Mouse (Mus musculus) heart, postnatal 0 days (tissue): ENCODE measurements around the gene Wdhd1. TPM values are rescaled to one million over a fixed set of nuclear protein-coding genes. Genes with fewer than 3 reads are reported as not detected.

Experiments
- ATAC-seq: fragments of 200-750 bp; cut with Nextera tagmentation; 2 replicates; pipeline ENCODE4 v1.8.0; 2017; ENCODE audit warnings: low read depth, moderate number of reproducible peaks, moderate library complexity; ENCODE audit not compliant: insufficient read depth
- DNase-seq: peaks from one replicate; pipeline ENCODE4 v3.0.0-alpha.2; 2016; ENCODE audit warnings: low spot score
- H3K27ac ChIP-seq: fragments of 300-500 bp; sonication (generic); 2 replicates; pipeline ENCODE4 v1.5.1; 2014; ENCODE audit warnings: low read depth, mild to moderate bottlenecking
- H3K27me3 ChIP-seq: fragments of 300-500 bp; sonication (generic); 2 replicates; pipeline ENCODE4 v1.6.1; 2014; ENCODE audit warnings: low read length, mixed read lengths; ENCODE audit not compliant: control insufficient read depth, insufficient read depth
- H3K36me3 ChIP-seq: fragments of 300-500 bp; sonication (generic); replicated peaks from 2 replicates; pipeline ENCODE4 v1.6.1; 2014; ENCODE audit warnings: low read length, mixed read lengths; ENCODE audit not compliant: control insufficient read depth, insufficient read depth
- H3K4me1 ChIP-seq: fragments of 300-500 bp; sonication (generic); 2 replicates; pipeline ENCODE4 v1.6.1; 2014; ENCODE audit warnings: antibody characterized with exemption; ENCODE audit not compliant: control insufficient read depth, insufficient read depth
- H3K4me2 ChIP-seq: fragments of 300-500 bp; sonication (generic); 2 replicates; pipeline ENCODE4 v1.6.1; 2014; ENCODE audit warnings: low read depth, mild to moderate bottlenecking, low read length, moderate library complexity
- H3K4me3 ChIP-seq: fragments of 300-500 bp; sonication (generic); 2 replicates; pipeline ENCODE4 v1.5.1; 2014; ENCODE audit warnings: low read depth, low read length
- H3K9ac ChIP-seq: fragments of 300-500 bp; sonication (generic); replicated peaks from 2 replicates; pipeline ENCODE4 v1.6.1; 2014; ENCODE audit warnings: low read depth, low read length, mixed read lengths
- H3K9me3 ChIP-seq: fragments of 300-500 bp; sonication (generic); replicated peaks from 2 replicates; pipeline ENCODE4 v1.6.1; 2016; ENCODE audit warnings: low read length; ENCODE audit not compliant: control insufficient read depth
- CTCF ChIP-seq: IDR thresholded peaks from 2 replicates; pipeline ENCODE4 v1.5.1; 2016; ENCODE audit warnings: antibody characterized with exemption, control low read depth, low read depth
- EP300 ChIP-seq: IDR thresholded peaks from 2 replicates; pipeline ENCODE4 v1.6.1; 2016; ENCODE audit warnings: antibody characterized with exemption, low read depth
- WGBS: fragments of 180-500 bp; shearing (Covaris S2); extraction: QIAGEN DNeasy Blood & Tissue Kit; methylation state at CpG from one replicate; pipeline ENCODE4 v1.1.7; 2014; 5-methylcytosine and 5-hydroxymethylcytosine counted together
- polyA plus RNA-seq: library from polyadenylated mRNA; unstranded; fragments of >200 nt; fragmentation: Nextera tagmentation; extraction: Ambion mirVana; gene quantifications from 2 replicates; pipeline ENCODE4 v1.2.1, GENCODE M21; 2015
- total RNA-seq: library from RNA; depleted of rRNA; stranded (reverse); fragments of >200 nt; gene quantifications from 2 replicates; pipeline ENCODE4 v1.2.3, GENCODE M21; 2014; ENCODE audit warnings: low replicate concordance

Gene Wdhd1
- total and polyA plus RNA-seq, 2 experiments from 2014 or later: 3.9 to 4.5 TPM

GRCm38 (mm10) chr14:47276036-47276603 lies 537 bp downstream of the Wdhd1 start:
- DNase-seq (peak; percentile 7), ATAC-seq (no peak)
- peak overlapping the region; percentile 80 for H3K9ac ChIP-seq
- peak overlapping the region; percentile 99 for H3K4me2 ChIP-seq
- peaks cover 12% of the 10 kb centered on the region for H3K36me3 ChIP-seq
- peaks cover 10% of the 10 kb centered on the region; the same call in 1 of the 2 replicates for H3K4me1 ChIP-seq
- H3K27me3 ChIP-seq: no peaks in the 10 kb centered on the region
- H3K9me3 ChIP-seq: no peaks in the 10 kb centered on the region
- no peak for TF ChIP-seq CTCF
- no peak for TF ChIP-seq EP300
- H3K27ac ChIP-seq: peak overlapping the region; percentile 94
- WGBS: 2% methylated on average over 22 of the region's 22 CpGs
- H3K4me3 ChIP-seq: peak overlapping the region; percentile 88

- H3K27me3 ChIP-seq: no peaks in the 10 kb centered on the region
- DNase-seq (no peak), ATAC-seq (no peak)
- TF ChIP-seq CTCF (no peak), EP300 (no peak)
- WGBS: 36% methylated on average over 3 of the region's 3 CpGs
- peaks cover 15% of the 10 kb centered on the region for H3K36me3 ChIP-seq
- H3K9ac ChIP-seq: no peak overlapping the region
- peaks cover 10% of the 10 kb centered on the region; the same call in 1 of the 2 replicates for H3K4me1 ChIP-seq
- 0 out of 2 replicates have a peak overlapping the region, but pooled peaks have one; percentile 9 for H3K4me3 ChIP-seq
- H3K9me3 ChIP-seq: no peaks in the 10 kb centered on the region
- no peak overlapping the region for H3K27ac ChIP-seq
- peak overlapping the region; percentile 99 for H3K4me2 ChIP-seq
These were observed 1.2 kb downstream of the Wdhd1 start for GRCm38 (mm10) chr14:47275417-47275816.

- Histone ChIP-seq H3K4me3 (no peak overlapping the region), H3K9me3 (no peaks in the 10 kb centered on the region), H3K4me1 (peaks cover 10% of the 10 kb centered on the region; the same call in 1 of the 2 replicates), H3K27me3 (no peaks in the 10 kb centered on the region), H3K27ac (no peak overlapping the region), H3K9ac (no peak overlapping the region), H3K36me3 (peaks cover 31% of the 10 kb centered on the region), H3K4me2 (no peak overlapping the region)
- DNase-seq (no peak), ATAC-seq (no peak)
- TF ChIP-seq CTCF: no peak
- no peak for TF ChIP-seq EP300
- 84% methylated on average over 3 of the region's 3 CpGs for WGBS
These were observed 2.9 kb downstream of the Wdhd1 start for GRCm38 (mm10) chr14:47273751-47274150.

DNA sequence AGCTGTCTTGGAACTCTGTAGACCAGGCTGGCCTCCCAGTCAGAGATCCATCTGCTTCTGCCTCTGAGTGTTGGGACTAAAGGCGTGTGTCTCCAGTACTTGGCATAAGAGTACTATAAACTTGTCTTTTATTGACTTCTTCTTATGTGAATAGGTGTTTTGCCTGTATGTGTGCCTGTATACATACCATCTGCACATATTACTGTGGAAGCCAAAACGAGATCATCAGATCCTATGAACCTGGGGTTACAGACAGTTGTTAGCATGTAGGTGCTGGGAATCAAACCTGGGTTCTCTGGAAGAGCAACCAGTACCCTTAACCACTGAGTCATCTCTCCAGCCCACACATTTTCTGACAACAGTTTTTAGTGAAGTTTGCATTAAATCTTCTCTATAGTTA lies 7.0 kb downstream of the Wdhd1 start:
- H3K9ac ChIP-seq: no peak overlapping the region
- peaks cover 60% of the 10 kb centered on the region for H3K36me3 ChIP-seq
- no peak overlapping the region for H3K4me2 ChIP-seq
- no peak for TF ChIP-seq CTCF
- H3K4me3 ChIP-seq: no peak overlapping the region
- 91% methylated on average over 2 of the region's 2 CpGs for WGBS
- no peak overlapping the region for H3K27ac ChIP-seq
- H3K4me1 ChIP-seq: no peaks in the 10 kb centered on the region
- no peaks in the 10 kb centered on the region for H3K27me3 ChIP-seq
- ATAC-seq (no peak), DNase-seq (no peak)
- H3K9me3 ChIP-seq: no peaks in the 10 kb centered on the region

- Histone ChIP-seq H3K9me3 (no peaks in the 10 kb centered on the region), H3K4me3 (no peak overlapping the region), H3K27ac (no peak overlapping the region), H3K27me3 (no peaks in the 10 kb centered on the region), H3K4me2 (no peak overlapping the region), H3K4me1 (no peaks in the 10 kb centered on the region), H3K9ac (no peak overlapping the region), H3K36me3 (peaks cover 60% of the 10 kb centered on the region)
- 98% methylated on average over 4 of the region's 4 CpGs for WGBS
- DNase-seq (no peak), ATAC-seq (no peak)
- TF ChIP-seq CTCF (no peak), EP300 (no peak)
These were observed 7.6 kb downstream of the Wdhd1 start for GRCm38 (mm10) chr14:47269056-47269455.

- Histone ChIP-seq H3K27me3 (no peaks in the 10 kb centered on the region), H3K27ac (no peak overlapping the region), H3K36me3 (peaks cover 54% of the 10 kb centered on the region), H3K4me2 (no peak overlapping the region), H3K4me3 (no peak overlapping the region), H3K9me3 (no peaks in the 10 kb centered on the region), H3K4me1 (no peaks in the 10 kb centered on the region), H3K9ac (no peak overlapping the region)
- DNase-seq (no peak), ATAC-seq (no peak)
- WGBS: 88% methylated on average over 8 of the region's 8 CpGs
- TF ChIP-seq CTCF (no peak), EP300 (no peak)
These were observed 10.8 kb downstream of the Wdhd1 start for GRCm38 (mm10) chr14:47265829-47266228.
